Mouse (Mus musculus) monocyte, adult 5-6 weeks (primary cell): ENCODE results near the gene Poc1a. TPM values are rescaled to one million over a fixed set of nuclear protein-coding genes. Genes with fewer than 3 reads are reported as not detected.

Experiments
- ATAC-seq: fragments of 153-309, 156-312 bp; replicated peaks from 2 replicates; pipeline ENCODE4 v1.8.0; 2017; ENCODE audit warnings: mild to moderate bottlenecking; ENCODE audit not compliant: low TSS enrichment, insufficient number of reproducible peaks, severe bottlenecking, poor library complexity, low FRiP score
- total RNA-seq: library from RNA; stranded (forward); fragments of 200-1000, 200-491, 200-594 nt; gene quantifications from 3 replicates; pipeline ENCODE4 v1.2.3, GENCODE M21; 2017

Gene Poc1a
- total RNA-seq, 1 experiment from 2014 or later, result 0.38 TPM

DNA sequence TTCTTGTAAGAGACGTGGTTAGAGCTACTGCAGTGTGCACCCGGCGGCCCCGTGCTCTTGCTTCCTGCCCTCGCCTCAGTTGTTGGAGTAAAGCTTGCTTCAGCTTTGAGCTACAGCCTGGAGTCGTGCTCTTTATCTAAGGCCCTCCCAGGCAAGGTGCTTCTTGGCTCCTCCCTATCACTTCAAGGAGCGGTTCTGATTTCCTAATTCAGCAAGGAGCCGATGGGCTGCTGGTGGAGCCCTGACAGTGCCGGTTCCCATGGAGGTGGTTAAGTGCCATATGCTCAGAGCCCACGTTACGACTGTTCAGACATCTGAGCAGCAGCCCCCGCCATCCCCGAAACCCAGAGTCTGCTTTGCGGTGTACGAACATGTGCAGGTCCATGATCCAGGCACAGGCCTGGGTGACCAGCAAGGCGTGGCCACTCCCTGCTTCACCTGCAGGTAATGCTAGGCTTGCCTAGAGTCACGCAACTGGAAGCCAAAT is 9.8 kb downstream of the Poc1a start:
- no peak for ATAC-seq

DNA sequence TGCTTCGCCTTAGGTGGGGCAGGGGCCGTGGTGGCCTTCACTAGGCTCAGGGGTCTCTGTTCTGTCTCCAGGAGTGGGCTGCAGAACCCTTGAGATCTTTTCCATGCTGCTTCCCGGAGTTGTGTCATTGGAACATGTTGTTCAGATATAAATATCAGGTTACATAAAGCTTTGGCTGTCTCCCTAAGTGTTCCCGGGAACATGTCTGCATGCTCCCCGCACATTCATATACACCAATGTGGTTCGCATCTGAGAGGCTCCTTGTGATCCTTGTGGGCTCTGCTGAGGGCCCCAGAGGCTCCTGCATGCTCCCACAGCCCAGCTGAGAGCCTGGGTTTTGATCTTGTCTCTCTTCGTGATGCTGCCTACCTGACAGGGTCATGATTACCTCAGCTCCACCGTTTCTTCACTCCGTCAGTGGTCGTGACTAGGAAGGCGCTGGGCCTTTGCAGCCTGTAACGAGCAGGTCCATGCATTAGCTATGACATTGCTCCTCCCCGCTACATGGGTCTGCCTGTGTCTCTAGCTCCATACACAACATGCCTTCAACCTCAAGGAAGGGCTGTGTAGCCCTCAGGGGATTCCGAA is 12.8 kb downstream of the Poc1a start:
- ATAC-seq, result no peak

DNA sequence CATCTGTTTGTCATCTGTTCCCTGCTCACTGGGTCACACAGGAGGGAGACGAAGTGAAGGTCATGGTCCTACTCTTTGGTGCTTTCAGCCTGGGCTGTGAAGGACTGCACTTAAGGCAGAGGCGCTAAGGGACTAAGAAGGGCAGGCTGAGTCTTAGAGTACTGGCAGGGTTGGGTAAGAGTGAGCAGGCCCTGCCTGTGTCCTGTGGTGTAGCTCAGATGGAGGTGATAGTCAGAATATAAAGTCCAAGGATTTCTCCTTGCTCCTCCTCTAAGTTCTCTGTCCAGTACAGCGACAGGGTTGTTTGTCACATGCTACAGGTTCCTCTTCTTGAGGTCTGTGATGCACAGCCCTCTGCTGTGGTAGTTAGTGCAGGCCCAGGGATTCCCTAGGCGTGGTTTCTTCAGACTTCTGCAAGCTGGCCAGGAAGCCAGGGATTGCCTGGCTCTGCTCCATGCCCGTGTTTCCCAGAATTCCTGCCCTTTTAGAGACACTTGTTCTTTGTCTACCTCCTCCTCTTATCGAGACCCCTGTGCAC is 15.8 kb downstream of the Poc1a start:
- no peak for ATAC-seq

DNA sequence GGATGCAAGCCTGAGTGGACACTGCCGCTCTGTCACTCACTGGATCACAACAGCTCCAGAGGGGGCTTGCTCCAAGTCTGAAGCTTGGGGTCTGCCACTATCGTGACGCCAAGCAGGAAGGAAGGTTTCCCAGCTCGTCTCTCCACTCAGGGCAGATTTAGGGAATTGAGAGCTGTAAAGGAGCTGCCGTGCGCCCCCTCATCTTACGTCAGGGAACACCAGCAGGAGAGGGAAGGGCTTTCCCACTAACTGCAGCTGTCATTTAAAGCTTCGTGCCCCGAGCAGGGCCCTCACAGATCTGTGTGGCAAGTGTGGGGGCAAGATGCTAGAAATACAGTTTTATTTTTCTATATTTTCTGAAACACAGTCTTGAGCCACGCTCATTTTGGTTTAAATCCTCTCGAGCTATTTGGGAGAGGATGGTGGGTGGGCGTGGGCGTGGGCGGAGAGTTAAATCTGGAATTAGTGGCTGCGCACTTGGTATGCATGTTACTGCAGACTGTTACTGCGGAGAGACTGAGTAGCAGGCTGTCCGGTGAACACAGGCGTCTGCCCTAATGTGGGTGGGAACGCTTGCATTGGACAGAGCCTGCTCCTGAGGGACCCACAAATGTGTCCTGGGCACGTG is 19.4 kb downstream of the Poc1a start:
- no peak for ATAC-seq

DNA sequence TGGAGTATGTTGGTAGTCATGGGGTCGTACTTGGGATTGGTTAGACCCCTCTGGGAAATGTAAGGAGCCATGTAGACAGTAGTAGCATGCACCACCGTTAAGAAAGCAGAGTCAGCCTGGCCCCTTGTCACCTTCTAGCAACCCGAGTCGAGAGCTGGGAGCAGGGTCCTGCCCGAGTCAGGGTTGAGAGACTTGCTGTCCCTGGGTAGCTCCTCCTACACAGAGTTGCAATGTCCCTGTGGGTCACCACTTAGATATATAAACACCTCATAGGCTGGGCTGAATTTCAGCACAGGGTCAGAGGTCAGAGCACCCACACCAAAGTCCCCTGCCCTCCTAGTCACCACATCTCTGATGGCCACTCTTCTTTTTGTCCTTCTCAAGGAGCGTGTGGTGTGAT is 20.1 kb downstream of the Poc1a start:
- no peak for ATAC-seq

DNA sequence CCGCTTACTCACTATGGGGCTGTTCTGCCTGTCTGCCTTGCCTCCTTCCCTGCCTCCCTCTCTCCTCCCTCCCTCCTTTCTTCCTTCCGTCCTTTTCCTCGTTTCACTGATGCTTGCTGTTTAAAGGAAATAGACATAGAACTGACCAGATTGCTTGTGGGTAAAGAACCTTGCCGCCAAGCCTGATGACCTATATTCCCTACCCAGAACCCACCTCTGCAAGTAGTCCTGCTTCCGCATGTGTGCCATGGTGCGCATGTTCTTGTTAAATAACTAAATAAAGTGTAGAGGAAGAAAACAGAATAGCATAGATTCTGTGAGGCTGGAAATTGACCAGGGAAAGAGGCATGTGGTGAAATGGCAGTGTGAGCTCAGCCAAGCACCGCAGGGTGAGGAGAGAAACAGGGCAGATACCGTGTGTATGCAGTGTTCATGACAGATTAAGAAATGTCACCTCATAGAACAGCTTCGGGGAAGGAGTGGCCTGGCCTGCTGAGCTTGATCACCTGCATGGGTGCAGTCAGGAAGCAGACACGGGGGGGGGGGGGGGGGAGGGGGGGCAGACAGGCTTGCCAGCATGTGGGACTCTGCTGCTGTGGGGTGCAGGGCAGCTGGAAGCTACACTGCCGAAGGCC is 20.7 kb downstream of the Poc1a start:
- ATAC-seq, result no peak

DNA sequence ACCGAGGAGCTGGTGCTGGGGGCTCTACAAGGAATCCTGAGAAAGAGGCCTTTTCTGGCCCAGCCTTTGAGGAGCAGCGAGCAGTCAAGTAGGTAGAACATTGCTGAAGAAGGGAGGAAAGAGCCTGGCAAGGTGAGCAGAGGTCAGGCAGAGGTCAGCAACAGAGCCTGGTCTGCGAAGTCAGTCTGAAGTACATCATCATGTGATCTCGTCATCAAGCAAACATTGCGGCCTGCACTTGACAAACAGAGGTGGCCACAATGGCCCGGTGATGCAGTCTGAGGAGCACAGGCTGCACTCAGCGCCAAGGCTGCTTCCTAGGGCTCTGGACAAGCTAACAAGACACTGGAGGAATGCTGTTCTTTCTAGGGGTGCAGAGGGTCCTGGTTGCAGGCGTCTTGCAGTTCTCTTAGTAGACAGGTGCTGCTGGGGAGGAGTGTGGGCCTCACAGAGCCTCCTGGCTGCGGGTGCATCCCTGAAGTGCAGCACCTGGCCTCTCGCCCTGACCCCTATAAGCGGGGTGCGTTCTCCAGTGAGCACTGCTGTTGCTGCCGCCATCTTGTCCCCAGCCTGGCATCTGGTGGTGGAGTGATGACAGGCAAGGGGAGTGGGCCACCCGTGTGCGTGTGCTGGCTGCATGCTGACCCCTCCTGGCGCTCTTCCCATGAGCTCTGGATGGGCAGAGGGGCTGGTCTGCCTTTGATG is 21.7 kb downstream of the Poc1a start:
- ATAC-seq, result no peak

DNA sequence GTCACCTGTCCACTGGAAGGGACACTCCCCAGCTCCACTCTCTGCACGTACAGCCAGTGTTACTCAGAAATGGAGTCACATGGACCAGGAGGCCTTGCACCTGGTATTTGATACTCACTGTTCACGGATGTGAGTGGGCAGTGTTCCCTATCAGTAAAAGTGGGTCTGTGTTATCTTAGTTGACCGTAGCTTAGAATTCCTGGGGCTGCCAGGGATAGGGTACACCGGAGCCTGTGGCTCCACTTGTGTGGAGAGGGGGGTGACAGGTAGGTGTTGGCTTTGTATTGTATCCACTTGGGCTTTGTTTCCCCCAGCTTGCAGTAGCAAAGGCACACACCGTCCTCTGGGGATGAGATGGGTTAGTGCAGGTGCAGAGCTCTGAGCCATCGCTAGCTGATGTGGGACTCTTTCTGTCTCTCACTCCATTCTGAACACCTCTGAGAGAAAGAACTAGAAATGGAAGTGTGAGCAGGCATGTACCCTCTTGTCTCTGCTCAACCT is 22.6 kb downstream of the Poc1a start:
- ATAC-seq, result no peak

DNA sequence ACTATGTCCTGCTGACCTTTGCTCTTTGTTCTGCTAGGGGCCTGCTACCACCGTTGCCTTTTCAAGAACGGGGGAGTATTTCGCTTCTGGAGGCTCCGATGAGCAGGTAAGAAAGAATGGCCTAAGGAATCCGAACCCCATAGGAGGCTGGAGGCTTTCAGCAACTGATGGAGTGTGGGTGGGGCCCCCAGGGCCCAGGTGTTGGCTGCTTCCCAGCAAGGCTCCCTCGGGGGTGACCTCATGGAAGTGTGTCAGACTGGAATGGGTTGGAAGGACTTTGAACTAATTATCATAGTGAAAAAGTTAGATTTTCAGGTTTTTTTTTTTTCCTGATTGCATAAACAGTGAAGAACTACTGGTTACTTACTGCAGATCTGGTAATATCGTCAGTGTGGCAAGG is 24.4 kb downstream of the Poc1a start:
- no peak for ATAC-seq

DNA sequence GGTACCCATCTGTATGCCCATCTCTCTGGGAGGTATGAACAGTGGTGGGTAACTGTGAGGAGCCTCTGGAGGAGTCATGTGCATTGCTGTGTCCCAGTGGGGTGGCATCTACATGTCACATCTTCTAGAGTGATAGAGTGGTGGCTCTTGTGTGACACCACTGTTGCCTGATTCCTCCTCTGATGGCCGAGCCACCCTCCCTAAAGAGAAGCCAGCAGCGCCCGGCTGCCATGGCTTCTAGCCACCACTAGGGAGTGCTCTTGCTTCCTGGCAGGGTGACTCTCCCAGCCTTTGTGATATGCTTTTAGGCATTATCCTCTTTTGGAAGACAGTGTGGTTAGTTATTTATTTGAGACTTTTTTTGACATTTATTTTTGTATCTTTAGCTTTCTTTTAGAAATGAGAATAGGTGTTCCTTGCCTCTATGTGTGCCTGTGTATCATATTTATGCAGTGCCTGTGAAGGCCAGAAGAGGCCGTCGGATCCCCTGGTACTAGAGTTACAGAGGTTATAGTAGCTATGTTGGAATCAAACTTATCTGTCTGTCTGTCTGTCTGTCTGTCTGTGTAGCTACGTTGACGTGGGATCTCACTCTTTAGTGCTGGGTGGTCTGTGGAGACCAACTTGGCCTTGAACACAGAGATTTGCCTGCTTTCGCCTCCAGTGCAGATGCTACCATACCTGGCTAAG is 25.9 kb downstream of the Poc1a start:
- peak; percentile 55; the same call in 1 of the 2 replicates for ATAC-seq

DNA sequence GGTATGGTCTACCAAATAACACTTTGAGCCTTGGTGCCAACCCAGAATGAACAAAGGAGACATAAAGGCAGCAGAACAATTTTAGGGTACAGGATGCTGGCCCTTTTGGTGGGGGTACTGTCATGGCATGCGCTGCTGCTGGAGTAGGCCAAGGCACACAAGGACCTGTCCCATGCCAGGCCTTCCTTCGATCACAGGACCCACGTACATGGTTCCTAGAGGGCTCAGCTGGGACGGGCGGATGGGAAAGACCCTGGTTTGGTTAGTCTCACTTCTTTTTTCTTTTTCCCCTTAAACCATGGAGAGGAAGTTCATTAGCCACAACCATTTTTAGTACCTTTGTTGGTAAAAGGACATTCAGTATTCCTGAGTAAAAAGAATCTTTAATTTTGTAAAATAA is 27.3 kb downstream of the Poc1a start:
- ATAC-seq, result no peak

DNA sequence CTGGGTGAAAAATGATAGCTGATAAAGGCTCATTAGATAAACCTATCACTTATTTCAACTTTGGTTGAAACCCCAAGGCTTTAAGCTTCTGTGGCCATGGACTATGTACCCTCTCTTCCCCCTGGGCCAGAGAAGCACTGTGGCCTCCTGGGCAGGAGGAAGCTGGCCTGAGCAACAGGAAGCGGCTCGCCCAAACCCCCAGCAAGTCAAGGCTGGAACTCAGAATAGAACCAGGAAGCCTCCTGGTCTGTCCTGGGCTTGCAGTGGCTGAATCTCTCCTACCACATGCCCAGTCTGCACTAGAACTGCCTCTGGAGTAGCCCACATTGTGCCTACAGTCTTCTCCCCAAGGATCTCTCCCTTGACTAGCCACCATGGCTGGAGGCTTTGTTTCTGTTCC is 27.7 kb downstream of the Poc1a start:
- peak; percentile 73 for ATAC-seq

DNA sequence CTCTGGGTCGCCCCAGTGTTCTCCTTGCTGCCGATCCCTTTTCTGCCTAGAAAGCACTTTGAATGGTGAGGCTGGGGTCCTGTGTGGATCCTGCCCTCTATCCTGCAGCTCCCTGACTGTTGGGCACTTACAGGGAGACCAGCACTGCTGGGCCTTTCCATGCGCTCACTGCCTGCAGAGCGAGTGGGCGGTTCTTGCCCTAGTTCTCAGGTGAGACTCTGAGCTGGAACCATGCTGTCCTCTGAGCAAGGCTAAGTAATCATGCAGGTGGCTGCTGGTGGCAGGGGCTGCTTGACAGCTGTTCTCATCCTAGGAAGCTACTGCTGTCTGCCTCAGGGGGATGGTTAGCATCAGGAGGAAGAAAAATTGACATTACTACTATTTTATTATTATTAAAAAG is 28.1 kb downstream of the Poc1a start:
- no peak for ATAC-seq

DNA sequence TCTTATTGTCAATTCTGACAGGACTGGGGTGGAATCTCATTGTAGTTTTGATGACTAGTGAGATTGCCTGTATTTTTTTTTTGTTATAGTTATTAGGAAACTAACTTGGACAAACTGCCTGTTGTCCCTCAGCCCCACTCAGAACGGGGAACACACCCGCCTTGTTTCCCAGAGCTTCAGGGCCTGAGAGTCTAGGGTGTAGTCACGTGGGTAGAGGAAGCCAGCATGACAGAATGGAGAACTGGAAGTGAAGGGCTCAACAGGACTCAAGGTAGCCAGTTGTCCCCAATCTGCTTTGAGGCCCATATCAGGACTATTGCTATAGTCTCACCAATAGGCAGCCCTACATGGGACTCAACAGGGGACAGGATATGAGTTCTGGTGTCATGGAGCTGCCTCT is 29.0 kb downstream of the Poc1a start:
- no peak for ATAC-seq

DNA sequence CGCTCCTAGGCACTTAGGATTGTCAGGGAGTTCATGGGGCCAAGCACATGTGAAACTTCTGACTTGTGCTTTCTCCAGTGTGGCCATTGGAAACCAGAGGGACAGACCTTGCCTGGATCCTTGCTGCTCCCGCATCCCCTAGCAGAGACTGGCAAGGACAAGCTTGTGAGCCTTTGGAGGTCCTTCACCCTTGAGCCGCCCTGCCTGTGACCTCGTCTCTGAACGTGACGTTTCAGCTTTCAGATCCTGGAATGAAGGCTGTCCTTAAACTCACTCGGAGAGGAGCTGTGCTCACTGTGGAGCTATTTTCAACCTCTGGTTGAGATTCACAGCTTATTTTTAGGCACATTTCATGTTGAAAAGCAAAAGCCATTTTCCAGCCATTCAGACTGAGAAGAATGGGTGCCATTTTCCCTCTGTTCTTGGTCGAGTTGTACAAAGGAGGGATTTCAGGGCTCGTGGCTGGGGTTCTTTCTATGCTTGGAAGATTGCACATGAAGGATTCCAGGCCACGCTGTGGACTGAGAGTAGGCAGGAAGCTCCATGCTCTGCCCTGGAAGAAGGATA is 30.8 kb downstream of the Poc1a start:
- no peak for ATAC-seq

DNA sequence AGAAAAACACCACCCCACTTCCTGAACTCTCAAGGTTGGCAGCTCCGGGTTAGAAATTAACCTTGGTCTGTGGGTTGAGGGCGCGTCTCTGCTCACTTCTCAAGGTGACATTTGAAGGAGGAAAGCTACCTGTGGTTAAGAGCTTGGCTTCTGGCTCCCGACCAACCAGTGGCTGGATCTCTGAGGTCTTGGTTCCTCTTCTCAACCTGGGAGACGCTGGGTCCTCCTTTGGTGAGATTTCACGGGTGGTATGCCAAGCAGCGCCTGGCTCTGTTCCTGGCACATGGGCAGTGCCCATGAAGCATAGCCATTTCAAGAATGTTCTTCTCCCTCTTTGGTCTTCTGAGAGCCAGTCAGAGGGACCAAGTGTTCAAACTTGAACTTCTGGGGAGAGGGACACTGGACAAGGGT is 32.1 kb downstream of the Poc1a start:
- ATAC-seq, result no peak

DNA sequence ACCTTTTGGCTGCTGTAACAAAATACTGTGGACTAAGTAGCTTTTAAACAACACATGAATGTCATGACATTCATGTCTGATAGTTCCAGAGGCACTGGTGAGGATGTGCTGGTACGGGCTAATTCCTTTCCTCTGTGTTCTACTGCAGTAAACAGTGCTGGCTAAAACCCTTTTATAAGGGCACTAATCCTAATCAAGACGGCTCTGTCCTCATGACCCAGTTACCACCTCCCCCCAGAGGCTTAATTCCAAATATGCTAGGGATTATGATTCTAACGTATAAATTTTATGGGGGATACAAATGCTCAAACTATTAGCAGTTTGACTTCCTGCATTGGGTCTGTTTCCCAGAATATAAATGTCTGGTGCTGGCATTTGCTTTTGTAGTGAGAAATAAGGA is 33.3 kb downstream of the Poc1a start:
- no peak for ATAC-seq

DNA sequence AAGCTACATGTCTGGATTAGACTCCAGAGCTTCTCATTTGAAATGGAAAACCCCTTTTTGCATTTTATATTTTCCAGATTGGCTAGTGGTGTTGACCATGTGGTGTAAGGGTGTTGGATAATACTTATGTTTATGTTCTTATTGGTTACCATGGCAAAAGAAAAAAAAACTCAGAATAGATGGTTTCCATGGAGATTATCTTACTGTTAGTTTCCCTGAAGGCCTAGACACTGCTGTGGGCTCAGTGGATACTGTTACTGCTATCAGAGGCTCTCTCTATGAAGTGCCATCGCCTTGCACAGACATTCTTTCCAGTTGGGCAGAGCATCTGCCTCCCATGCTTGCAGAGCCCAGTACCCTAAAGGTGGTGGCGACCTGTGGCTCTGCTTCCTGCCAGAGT is 37.2 kb downstream of the Poc1a start:
- no peak for ATAC-seq
